In genomic region chr11:11730062-11730461, GRCm38 (mm10) we compare ENCODE assay signal across 22 mouse cellular contexts. TPM values are rescaled to one million over a fixed set of nuclear protein-coding genes. Genes with fewer than 3 reads are reported as not detected.
DNase-seq lines count a peak whose midpoint lies in the region; ATAC-seq and TF ChIP-seq lines count a peak whose summit lies in the region.
"Had no signal": no experiment of that assay in that cellular context is flagged by ENCODE, and none has a peak within 500 bp of the region (broad histone marks: within the 10 kb centered on the region; RNA-seq: fewer than 3 reads in every experiment).

No protein-coding gene starts in this region.

- no peak overlapping the region for H3K4me2 ChIP-seq in forebrain, embryonic 12.5 days
- H3K4me2 ChIP-seq: limb, embryonic 12.5 days; midbrain, embryonic 12.5 days had no signal

- WGBS in spleen, adult 2 months, result 53% methylated on average over 1 of the region's 1 CpGs
- WGBS in macrophage (ENCODE audit: missing documents), result 0% methylated on average over 1 of the region's 1 CpGs
- WGBS in forebrain, embryonic 12.5 days, result 67% methylated on average over 1 of the region's 1 CpGs

- peaks cover 94% of the 10 kb centered on the region for H3K79me2 ChIP-seq in macrophage (ENCODE audit: inconsistent target)

- peak overlapping the region; percentile 8; the same call in 1 of the 2 replicates for H3K27ac ChIP-seq in spleen, adult 2 months (ENCODE audit: insufficient read depth, low read length)
- H3K27ac ChIP-seq in macrophage, result peak overlapping the region; percentile 51
- H3K27ac ChIP-seq in forebrain, embryonic 12.5 days, result no peak overlapping the region
- H3K27ac ChIP-seq: gastrocnemius, adult 2 months; hindbrain, postnatal 0 days; left cerebral cortex, adult 2 months; limb, embryonic 12.5 days; midbrain, embryonic 12.5 days had no signal

- peaks cover 20% of the 10 kb centered on the region for H3K36me3 ChIP-seq in spleen, adult 2 months (ENCODE audit: control insufficient read depth, insufficient read depth, low read length)
- peaks cover 47% of the 10 kb centered on the region for H3K36me3 ChIP-seq in macrophage (ENCODE audit: inconsistent target)
- H3K36me3 ChIP-seq in forebrain, embryonic 12.5 days (replicated peaks), result no peaks in the 10 kb centered on the region
- H3K36me3 ChIP-seq: limb, embryonic 12.5 days; midbrain, embryonic 12.5 days had no signal

- no peak for DNase-seq in spleen, adult 2 months (ENCODE audit: low read depth in 1 of 2, low spot score in 2 of 2)
- no peak for DNase-seq in spleen, adult 18-20 months
- no peak for DNase-seq in retina, embryonic 14.5 days (ENCODE audit: low spot score)
- no peak for DNase-seq in kidney, adult 8-10 months
- DNase-seq: cerebellum, adult 11 months; cerebellum, postnatal 25 days; forebrain, postnatal 0 days; gastrocnemius, adult 2 months; heart, postnatal 14 days; kidney, adult 11 months; kidney, postnatal 10 days; lung, postnatal 10 days; right cerebral cortex, adult 18-20 months; thymus, adult 18-20 months had no signal

- H3K9me3 ChIP-seq in forebrain, embryonic 12.5 days, result no peaks in the 10 kb centered on the region
- H3K9me3 ChIP-seq: G1E; limb, embryonic 12.5 days; midbrain, embryonic 12.5 days had no signal

- H3K27me3 ChIP-seq in spleen, adult 2 months (ENCODE audit: control insufficient read depth, insufficient read depth, low read length), result no peaks in the 10 kb centered on the region
- no peaks in the 10 kb centered on the region for H3K27me3 ChIP-seq in forebrain, embryonic 12.5 days
- H3K27me3 ChIP-seq: limb, embryonic 12.5 days; midbrain, embryonic 12.5 days had no signal

- H3K9ac ChIP-seq in forebrain, embryonic 12.5 days, result no peak overlapping the region
- H3K9ac ChIP-seq: forebrain, postnatal 0 days; limb, embryonic 12.5 days; midbrain, embryonic 12.5 days had no signal

- H3K4me1 ChIP-seq in spleen, adult 2 months (ENCODE audit: control insufficient read depth, insufficient read depth, insufficient read length), result peaks cover 24% of the 10 kb centered on the region; the same call in 1 of the 2 replicates
- H3K4me1 ChIP-seq in forebrain, embryonic 12.5 days, result no peaks in the 10 kb centered on the region
- H3K4me1 ChIP-seq: limb, embryonic 12.5 days; midbrain, embryonic 12.5 days had no signal

- no peak for TF ChIP-seq POLR2A in spleen, adult 2 months (IDR thresholded peaks at IDR 0.05; ENCODE audit: low read depth, low read length)

- no peak overlapping the region for H3K4me3 ChIP-seq in spleen, adult 2 months (ENCODE audit: extremely low read depth, insufficient read depth, insufficient read length)
- H3K4me3 ChIP-seq in macrophage (ENCODE audit: inconsistent target), result no peak overlapping the region
- H3K4me3 ChIP-seq in forebrain, embryonic 12.5 days (replicated peaks), result no peak overlapping the region
- H3K4me3 ChIP-seq: gastrocnemius, adult 2 months; left cerebral cortex, adult 2 months; limb, embryonic 12.5 days; midbrain, embryonic 12.5 days had no signal

- ATAC-seq in hematopoietic stem cell, adult 5-6 weeks (replicated peaks in 1 of 2; ENCODE audit: insufficient read depth in 1 of 2, low FRiP score in 2 of 2, low TSS enrichment in 1 of 2, low read depth in 1 of 2, poor library complexity in 2 of 2, severe bottlenecking in 2 of 2), result peak; percentile 44 to 63
- ATAC-seq in forebrain, embryonic 12.5 days (ENCODE audit: low FRiP score), result no peak
- ATAC-seq: forebrain, postnatal 0 days; hindbrain, postnatal 0 days had no signal

- TF ChIP-seq CTCF in spleen, adult 2 months (IDR thresholded peaks at IDR 0.05; ENCODE audit: extremely low read depth, insufficient read depth, insufficient read length, insufficient replicate concordance), result no peak

RNA-seq across cellular contexts. Expression of gene Ikzf1, which starts 45.3 kb away (rescaled TPM):
- polyA plus RNA-seq in spleen, adult 2 months (2012; rRNA removed), result 258 and 419 TPM in 2 replicates
- 100 and 110 TPM in 2 replicates for total RNA-seq in hematopoietic stem cell, adult 5-6 weeks (2017)
- 100 to 1,000 TPM in 5 of 26 experiments, 10 to 100 TPM in 21; 37.4 to 229 (median 70.3) TPM for total RNA-seq in macrophage (2018; cell fraction: chromatin; rRNA removed)
- 100 to 1,000 TPM in 1 of 26 experiments, 10 to 100 TPM in 25; 39.3 to 122 (median 50.4) TPM for total RNA-seq in macrophage (2018; cell fraction: cytosol; rRNA removed)
- 100 to 1,000 TPM in 7 of 26 experiments, 10 to 100 TPM in 19; 43.7 to 239 (median 75.0) TPM for total RNA-seq in macrophage (2018; cell fraction: nucleus; rRNA removed)
- polyA plus RNA-seq in macrophage (2018), result 28.8 to 37.3 TPM (median 32.7 TPM) in 3 replicates
- polyA plus RNA-seq in forebrain, embryonic 12.5 days (2016; fragmentation: Nextera tagmentation; extraction: Ambion mirVana), result 0.91 and 0.98 TPM in 2 replicates

Comparison
In these comparisons a context has a peak if more than half of its experiments do, and no peak if none do; other contexts are left out.
1. RNA of gene Ikzf1, which starts 45.3 kb away (polyA plus RNA-seq): 258 to 419 TPM in spleen, adult 2 months and 28.8 to 37.3 TPM in macrophage; 0.91 to 0.98 TPM in forebrain, embryonic 12.5 days; every median in the first group is over 10 times any median in the second.